Mouse (Mus musculus) neural tube, embryonic 11.5 days (tissue): ENCODE measurements at regions not wholly inside any gene's neighbourhood (a gene's known extent, or its start where the extent isn't known, plus 50 kb on each side); places are given as distances from the start of the nearest gene placed in this dataset.
"Not testable (repeated sequence)": the region's sequence is repeated elsewhere in the genome, so short reads cannot be mapped to it uniquely, and the experiment has no call there.

Experiments used
- ATAC-seq: fragments of 200-750 bp; cut with Nextera tagmentation; 2 replicates; pipeline ENCODE4 v1.8.0; 2017; ENCODE audit warnings: moderate number of reproducible peaks, mild to moderate bottlenecking, moderate TSS enrichment, moderate library complexity; ENCODE audit not compliant: insufficient read depth, low FRiP score, low TSS enrichment
- DNase-seq: peaks from one replicate; pipeline ENCODE4 v3.0.0-alpha.2; 2015; ENCODE audit warnings: low spot score
- H3K27ac ChIP-seq: fragments of 300-500 bp; sonication (generic); 2 replicates; pipeline ENCODE4 v1.5.1; 2014; ENCODE audit warnings: low read depth, mild to moderate bottlenecking, low read length
- H3K27me3 ChIP-seq: fragments of 300-500 bp; sonication (generic); 2 replicates; pipeline ENCODE4 v1.6.1; 2014; ENCODE audit warnings: mild to moderate bottlenecking, low read length, mixed read lengths; ENCODE audit not compliant: control insufficient read depth, insufficient read depth
- H3K36me3 ChIP-seq: fragments of 300-500 bp; sonication (generic); 2 replicates; pipeline ENCODE4 v1.6.1; 2014; ENCODE audit warnings: mild to moderate bottlenecking, low read length, moderate library complexity, mixed read lengths; ENCODE audit not compliant: control insufficient read depth, insufficient read depth
- H3K4me1 ChIP-seq: fragments of 300-500 bp; sonication (generic); 2 replicates; pipeline ENCODE4 v1.6.1; 2014; ENCODE audit warnings: low read length, mixed read lengths; ENCODE audit not compliant: control insufficient read depth, insufficient read depth
- H3K4me2 ChIP-seq: fragments of 300-500 bp; sonication (generic); 2 replicates; pipeline ENCODE4 v1.6.1; 2014; ENCODE audit warnings: low read depth, mild to moderate bottlenecking, moderate library complexity
- H3K4me3 ChIP-seq: fragments of 300-500 bp; sonication (generic); 2 replicates; pipeline ENCODE4 v1.5.1; 2014; ENCODE audit warnings: low read depth, low read length
- H3K9ac ChIP-seq: fragments of 300-500 bp; sonication (generic); 2 replicates; pipeline ENCODE4 v1.6.1; 2014; ENCODE audit warnings: mild to moderate bottlenecking, low read length
- H3K9me3 ChIP-seq: fragments of 300-500 bp; sonication (generic); 2 replicates; pipeline ENCODE4 v1.6.1; 2016; ENCODE audit warnings: low read length; ENCODE audit not compliant: control insufficient read depth
- WGBS: fragments of 180-500 bp; shearing (Covaris S2); extraction: QIAGEN DNeasy Blood & Tissue Kit; methylation state at CpG from one replicate; pipeline ENCODE4 v1.1.7; 2014; 5-methylcytosine and 5-hydroxymethylcytosine counted together

DNA sequence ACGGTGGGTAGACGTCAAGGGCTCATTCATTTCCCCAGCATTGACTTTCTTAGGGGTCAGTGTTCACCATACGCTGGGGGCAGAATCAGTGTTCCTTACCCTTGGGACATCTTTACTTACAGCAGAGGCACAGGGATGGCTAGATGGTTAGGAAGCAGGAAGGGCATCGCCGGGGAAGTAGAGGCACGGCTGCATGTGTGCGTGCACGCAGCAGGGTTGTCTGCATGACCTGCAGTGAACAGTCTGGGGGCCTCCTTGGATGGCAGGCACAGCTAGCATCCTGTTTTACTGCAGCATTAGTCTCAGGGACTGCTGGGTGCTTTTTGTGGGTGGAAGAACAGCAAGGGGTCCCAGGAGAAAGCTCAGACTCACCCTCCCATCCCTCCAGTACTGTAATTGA is 68.5 kb upstream of the Gadl1 start:
- no peaks in the 10 kb centered on the region for H3K4me1 ChIP-seq
- ATAC-seq (no peak), DNase-seq (no peak)
- 64% methylated on average over 8 of the region's 8 CpGs for WGBS
- no peak overlapping the region for H3K4me3 ChIP-seq
- H3K27ac ChIP-seq, result no peak overlapping the region
- no peaks in the 10 kb centered on the region for H3K27me3 ChIP-seq
- H3K4me2 ChIP-seq, result no peak overlapping the region
- H3K9ac ChIP-seq, result no peak overlapping the region
- no peaks in the 10 kb centered on the region for H3K9me3 ChIP-seq
- H3K36me3 ChIP-seq, result no peaks in the 10 kb centered on the region

DNA sequence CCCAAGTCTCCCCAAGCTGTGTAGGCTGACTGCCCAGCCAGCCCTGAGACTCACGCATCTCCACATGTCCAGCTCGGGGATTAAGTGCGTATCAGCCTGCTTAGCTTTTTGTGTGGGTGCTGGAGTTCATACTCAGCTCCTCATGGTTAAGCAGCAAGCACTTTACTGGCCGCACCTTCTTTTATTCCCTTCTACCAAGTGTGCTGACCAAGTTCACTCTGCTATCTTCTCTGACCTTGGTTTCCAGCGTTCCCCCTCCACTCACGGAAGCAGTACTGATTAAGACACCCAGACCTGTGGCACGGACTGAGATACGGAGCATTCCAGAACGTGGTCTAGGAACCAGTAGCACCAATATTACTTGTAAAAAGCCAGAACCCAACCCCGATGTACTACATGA is 67.6 kb upstream of the Gadl1 start:
- Histone ChIP-seq H3K36me3 (no peaks in the 10 kb centered on the region), H3K27me3 (no peaks in the 10 kb centered on the region), H3K27ac (no peak overlapping the region), H3K9ac (no peak overlapping the region), H3K4me3 (no peak overlapping the region), H3K9me3 (no peaks in the 10 kb centered on the region), H3K4me2 (no peak overlapping the region), H3K4me1 (no peaks in the 10 kb centered on the region)
- 89% methylated on average over 10 of the region's 10 CpGs for WGBS
- ATAC-seq (no peak), DNase-seq (no peak)

GRCm38 (mm10) chr9:115844340-115844739 is 64.9 kb upstream of the Gadl1 start:
- H3K4me2 ChIP-seq, result no peak overlapping the region
- no peaks in the 10 kb centered on the region for H3K9me3 ChIP-seq
- H3K9ac ChIP-seq, result no peak overlapping the region
- no peaks in the 10 kb centered on the region for H3K27me3 ChIP-seq
- DNase-seq, result no peak
- H3K27ac ChIP-seq, result no peak overlapping the region
- 46% methylated on average over 4 of the region's 4 CpGs for WGBS
- H3K4me3 ChIP-seq, result no peak overlapping the region
- no peaks in the 10 kb centered on the region for H3K36me3 ChIP-seq
- no peaks in the 10 kb centered on the region for H3K4me1 ChIP-seq
- no peak for ATAC-seq

DNA sequence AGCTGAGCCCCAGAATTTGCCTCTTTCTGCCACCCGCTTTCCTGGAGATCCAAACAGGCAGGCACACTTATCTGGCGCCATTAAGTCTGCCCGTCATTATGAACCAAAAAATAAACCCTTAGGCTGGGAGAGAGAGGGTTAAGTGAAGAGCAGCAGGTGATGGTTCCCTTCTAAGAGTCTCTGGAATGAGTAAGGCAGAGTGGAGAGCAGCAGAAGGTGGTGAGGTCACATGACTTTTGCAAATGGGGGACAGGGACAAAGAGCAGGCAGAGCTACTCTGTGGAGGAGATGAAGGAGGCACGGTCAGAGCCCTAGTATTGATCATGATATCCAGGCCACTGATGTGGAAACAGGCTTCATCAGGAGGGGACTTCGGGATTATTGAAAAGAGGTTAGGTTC is 64.2 kb upstream of the Gadl1 start:
- Histone ChIP-seq H3K4me2 (no peak overlapping the region), H3K4me1 (no peaks in the 10 kb centered on the region), H3K36me3 (no peaks in the 10 kb centered on the region), H3K9me3 (no peaks in the 10 kb centered on the region), H3K9ac (no peak overlapping the region), H3K27ac (no peak overlapping the region), H3K4me3 (no peak overlapping the region), H3K27me3 (no peaks in the 10 kb centered on the region)
- WGBS, result 81% methylated on average over 5 of the region's 5 CpGs
- DNase-seq (no peak), ATAC-seq (no peak)

DNA sequence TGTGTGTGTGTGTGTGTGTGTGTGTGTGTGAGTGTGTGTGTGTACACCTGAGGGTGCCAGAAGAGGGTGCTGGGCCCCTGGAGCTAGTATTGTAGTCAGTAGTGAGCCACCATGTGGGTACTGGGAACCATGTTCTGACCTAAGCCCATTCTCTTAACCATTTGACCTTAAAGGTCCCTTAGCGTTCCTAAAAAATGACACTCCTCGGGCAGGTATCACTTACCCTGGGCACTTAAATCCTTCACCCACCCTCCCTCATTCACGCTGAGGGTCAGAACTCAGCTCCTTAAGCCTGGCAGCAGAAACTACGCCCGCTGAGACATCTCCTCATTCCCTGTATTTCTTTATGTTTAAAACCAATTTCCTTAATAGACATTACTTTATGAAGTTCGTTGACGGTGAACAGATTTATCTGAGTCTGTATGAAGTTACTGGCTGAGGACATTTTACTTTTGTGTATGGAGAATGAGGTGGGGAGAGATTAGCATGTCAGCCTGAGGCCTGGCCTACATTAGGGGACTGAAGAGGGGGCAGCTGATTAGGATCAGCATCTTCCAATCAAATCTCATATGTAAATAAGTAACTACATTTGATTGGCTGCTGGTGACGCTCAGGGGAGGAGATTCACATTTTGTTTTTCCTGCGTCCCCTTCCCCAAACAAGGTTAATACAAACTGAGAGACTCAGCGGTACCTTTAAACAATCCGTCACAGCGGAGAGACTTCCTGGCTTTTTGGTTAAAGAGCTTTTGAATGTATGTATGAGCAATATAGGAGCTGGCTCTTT is 61.8 kb upstream of the Gadl1 start:
- Histone ChIP-seq H3K4me2 (peak overlapping the region; percentile 21; the same call in 1 of the 2 replicates), H3K4me3 (no peak overlapping the region), H3K9ac (no peak overlapping the region), H3K27me3 (no peaks in the 10 kb centered on the region), H3K9me3 (no peaks in the 10 kb centered on the region), H3K4me1 (no peaks in the 10 kb centered on the region), H3K27ac (no peak overlapping the region), H3K36me3 (no peaks in the 10 kb centered on the region)
- peak; percentile 55 for DNase-seq
- peak; percentile 89 for ATAC-seq
- 47% methylated on average over 12 of the region's 12 CpGs for WGBS

- not testable (repeated sequence) for H3K4me3 ChIP-seq, H3K36me3 ChIP-seq, H3K9ac ChIP-seq, H3K4me2 ChIP-seq, DNase-seq, H3K27me3 ChIP-seq, H3K4me1 ChIP-seq, H3K27ac ChIP-seq, ATAC-seq, H3K9me3 ChIP-seq
- 84% methylated on average over 5 of the region's 5 CpGs for WGBS
Observed at GRCm38 (mm10) chr9:115853210-115853842, 55.9 kb upstream of the Gadl1 start.

DNA sequence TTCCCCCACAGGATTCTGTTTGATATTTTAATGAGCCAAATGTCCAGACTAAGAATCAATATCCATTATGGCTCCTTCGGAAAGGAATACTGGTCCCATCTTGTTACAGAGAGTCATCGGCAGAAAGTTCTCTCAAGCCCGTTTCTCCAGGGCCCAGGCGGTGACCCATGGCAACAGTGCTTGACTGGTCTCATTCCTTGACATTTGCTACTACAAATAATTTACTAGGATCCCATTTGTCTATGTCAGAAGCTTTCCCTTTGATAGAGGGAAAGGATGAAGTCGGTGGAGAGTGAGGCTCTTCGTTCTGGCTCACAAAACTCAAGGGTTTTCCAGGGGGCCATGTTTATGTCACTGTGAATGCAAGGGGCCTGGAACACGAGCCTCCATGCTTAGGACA is 52.0 kb upstream of the Gadl1 start:
- H3K27me3 ChIP-seq, result no peaks in the 10 kb centered on the region
- no peaks in the 10 kb centered on the region for H3K9me3 ChIP-seq
- H3K4me3 ChIP-seq, result no peak overlapping the region
- H3K27ac ChIP-seq, result no peak overlapping the region
- H3K4me2 ChIP-seq, result no peak overlapping the region
- H3K36me3 ChIP-seq, result no peaks in the 10 kb centered on the region
- 70% methylated on average over 7 of the region's 7 CpGs for WGBS
- ATAC-seq (no peak), DNase-seq (no peak)
- H3K4me1 ChIP-seq, result no peaks in the 10 kb centered on the region
- no peak overlapping the region for H3K9ac ChIP-seq

- DNase-seq, result no peak
- no peaks in the 10 kb centered on the region for H3K27me3 ChIP-seq
- no peak overlapping the region for H3K27ac ChIP-seq
- 90% methylated on average over 3 of the region's 3 CpGs for WGBS
- no peaks in the 10 kb centered on the region for H3K4me1 ChIP-seq
- no peak overlapping the region for H3K9ac ChIP-seq
- no peak for ATAC-seq
- H3K4me2 ChIP-seq, result no peak overlapping the region
- no peaks in the 10 kb centered on the region for H3K9me3 ChIP-seq
- H3K36me3 ChIP-seq, result no peaks in the 10 kb centered on the region
- no peak overlapping the region for H3K4me3 ChIP-seq
Observed at GRCm38 (mm10) chr9:115858848-115859247, 50.4 kb upstream of the Gadl1 start.
